Mouse (Mus musculus) kidney, adult 2 months (tissue): ENCODE results near the gene Acot4. TPM values are rescaled to one million over a fixed set of nuclear protein-coding genes. Genes with fewer than 3 reads are reported as not detected.
A peak's percentile ranks its signal among the peaks of the same experiment; 100 is the strongest.
"Not testable (repeated sequence)": the region's sequence is repeated elsewhere in the genome, so short reads cannot be mapped to it uniquely, and the experiment has no call there.

Experiments
- DNase-seq: peaks from one replicate; pipeline ENCODE4 v3.0.0; 2021
- H3K27ac ChIP-seq: fragments of 200-500 bp; 2 replicates; pipeline ENCODE4 v1.5.1; 2012; ENCODE audit warnings: low read depth, low read length, control low read depth, inconsistent platforms; ENCODE audit not compliant: insufficient read depth
- H3K27me3 ChIP-seq: fragments of 200-500 bp; replicated peaks from 2 replicates; pipeline ENCODE4 v1.6.1; 2012; ENCODE audit warnings: mild to moderate bottlenecking, moderate library complexity, low read length, inconsistent platforms; ENCODE audit not compliant: control insufficient read depth, insufficient read depth
- H3K36me3 ChIP-seq: fragments of 200-500 bp; 2 replicates; pipeline ENCODE4 v1.6.1; 2012; ENCODE audit warnings: mild to moderate bottlenecking, moderate library complexity, low read length, inconsistent platforms; ENCODE audit not compliant: control insufficient read depth, insufficient read depth
- H3K4me1 ChIP-seq: fragments of 200-500 bp; 2 replicates; pipeline ENCODE4 v1.6.1; 2011; ENCODE audit warnings: low read length; ENCODE audit not compliant: control insufficient read depth, insufficient read depth
- H3K4me3 ChIP-seq: fragments of 200-500 bp; 2 replicates; pipeline ENCODE4 v1.5.1; 2011; ENCODE audit warnings: mild to moderate bottlenecking, low read depth, low read length, control low read depth; ENCODE audit not compliant: insufficient read depth
- CTCF ChIP-seq: fragments of 200-500 bp; conservative IDR thresholded peaks from 2 replicates; pipeline ENCODE4 v1.5.1; 2011; ENCODE audit warnings: low read depth, mild to moderate bottlenecking, control low read depth, low read length, moderate library complexity, mixed read lengths; ENCODE audit not compliant: insufficient read depth, insufficient read length
- POLR2A ChIP-seq: fragments of 200-500 bp; IDR thresholded peaks from one replicate; pipeline ENCODE4 v1.6.1; 2011; ENCODE audit warnings: low read depth, low read length, control low read depth
- WGBS: fragments of 180-500 bp; shearing (Covaris S2); methylation state at CpG from one replicate; pipeline ENCODE4 v1.1.7; 2018; 5-methylcytosine and 5-hydroxymethylcytosine counted together
- polyA plus RNA-seq: library from polyadenylated mRNA; depleted of rRNA; stranded (reverse); fragments of >200 nt; gene quantifications from 2 replicates; pipeline ENCODE4 v1.2.3, GENCODE M21; 2012; rRNA removed

Gene Acot4
- polyA plus RNA-seq, 1 experiment = 47.8 TPM

DNA sequence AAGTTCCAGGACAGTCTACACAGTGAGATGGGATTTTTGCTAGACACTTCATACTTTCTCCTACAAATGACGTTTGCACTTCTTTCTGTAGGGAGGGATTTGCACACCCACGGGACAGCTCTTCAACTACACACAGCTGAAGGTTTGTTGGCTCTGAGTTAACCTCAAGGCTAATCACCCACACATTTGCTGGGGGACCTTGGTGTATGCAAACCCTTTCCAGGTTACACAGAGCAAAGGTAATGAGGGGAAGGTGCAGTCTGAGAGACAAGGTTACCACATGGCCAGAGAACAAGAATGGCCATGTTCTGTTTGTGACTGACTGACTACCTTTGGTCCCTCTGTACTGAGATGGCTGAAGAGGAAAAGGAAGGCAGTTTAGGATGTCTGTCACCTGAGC lies 45.7 kb downstream of the Acot4 start:
- WGBS = 83% methylated on average over 2 of the region's 2 CpGs
- no peaks in the 10 kb centered on the region for H3K27me3 ChIP-seq
- no peak for TF ChIP-seq CTCF
- H3K4me1 ChIP-seq = no peaks in the 10 kb centered on the region
- no peak overlapping the region for H3K4me3 ChIP-seq
- no peak for DNase-seq
- H3K27ac ChIP-seq = no peak overlapping the region
- no peaks in the 10 kb centered on the region for H3K36me3 ChIP-seq

DNA sequence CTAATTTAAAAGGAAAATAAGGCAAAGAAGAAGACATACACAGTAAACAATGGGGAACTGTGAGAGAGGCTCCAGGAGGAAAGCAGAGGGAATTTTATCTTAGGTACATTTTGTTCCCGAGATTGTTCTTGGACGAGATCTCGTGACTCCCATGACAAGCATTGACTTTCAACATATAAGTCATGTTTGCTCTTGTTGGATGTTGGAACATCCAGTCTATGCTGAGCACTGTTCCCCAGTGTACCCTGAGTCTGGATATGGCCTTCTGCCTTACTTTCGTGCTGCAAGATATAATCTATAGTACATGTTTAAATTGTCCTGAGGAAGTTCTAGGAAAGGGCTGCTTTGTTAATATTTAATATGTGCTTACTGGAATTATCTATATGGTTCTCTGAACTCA lies 46.4 kb downstream of the Acot4 start:
- TF ChIP-seq POLR2A (no peak), CTCF (no peak)
- DNase-seq = no peak
- Histone ChIP-seq H3K36me3 (no peaks in the 10 kb centered on the region), H3K27me3 (no peaks in the 10 kb centered on the region), H3K4me1 (no peaks in the 10 kb centered on the region), H3K4me3 (no peak overlapping the region), H3K27ac (no peak overlapping the region)
- WGBS = 81% methylated on average over 4 of the region's 4 CpGs

DNA sequence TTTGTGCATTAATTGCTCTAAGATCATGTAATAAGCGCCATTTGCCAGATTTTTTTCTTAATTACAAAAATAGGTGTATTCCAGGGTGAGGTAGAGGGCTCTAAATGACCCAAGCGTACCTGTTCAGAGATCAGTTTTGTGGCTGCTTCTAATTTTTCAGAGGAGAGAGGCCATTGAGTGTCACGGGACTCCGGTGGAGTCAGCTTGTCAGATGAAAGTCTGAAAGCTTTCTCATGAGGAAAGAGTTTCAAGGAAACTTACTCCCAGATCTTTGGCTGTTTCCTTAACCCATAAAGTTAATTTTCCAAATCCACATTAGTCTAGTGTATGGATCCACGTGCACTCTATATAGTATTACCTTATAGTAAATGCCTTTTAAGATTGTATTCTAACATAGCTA lies 56.5 kb downstream of the Acot4 start:
- not testable (repeated sequence) for H3K27ac ChIP-seq, H3K4me1 ChIP-seq, H3K4me3 ChIP-seq, H3K36me3 ChIP-seq, H3K27me3 ChIP-seq
- DNase-seq = peak; percentile 57
- 63% methylated on average over 5 of the region's 5 CpGs for WGBS

Other genes starting within 250 kb of the Acot4 start
- 63.7 and 76.5 TPM in 2 replicates for gene Numb, start 116.4 kb upstream of the Acot4 start, polyA plus RNA-seq
- gene Riox1, start 87.8 kb upstream of the Acot4 start, polyA plus RNA-seq = 5.7 and 7.4 TPM in 2 replicates
- gene Heatr4, start 53.5 kb upstream of the Acot4 start, polyA plus RNA-seq = 0.04 TPM in 1 of 2 replicates, not detected in the other
- gene Acot2, start 50.5 kb upstream of the Acot4 start, polyA plus RNA-seq = 32.8 and 32.9 TPM in 2 replicates
- gene Acot1, start 28.9 kb upstream of the Acot4 start, polyA plus RNA-seq = 67.8 and 73.1 TPM in 2 replicates
- gene Gm49366, start 556 bp downstream of the Acot4 start, polyA plus RNA-seq = 0.35 TPM in 1 of 2 replicates, not detected in the other
- gene Acot3, start 13.8 kb downstream of the Acot4 start, polyA plus RNA-seq = 30.7 and 37.0 TPM in 2 replicates
- 0.12 and 0.16 TPM in 2 replicates for gene Acot5, start 30.9 kb downstream of the Acot4 start, polyA plus RNA-seq
- gene Acot6, start 62.3 kb downstream of the Acot4 start, polyA plus RNA-seq = 6.9 and 7.1 TPM in 2 replicates
- gene Dnal1, start 76.0 kb downstream of the Acot4 start, polyA plus RNA-seq = 5.0 and 6.3 TPM in 2 replicates
- 0.05 TPM in 1 of 2 replicates, not detected in the other for gene Pnma1, start 110.1 kb downstream of the Acot4 start, polyA plus RNA-seq
- 6.7 and 7.4 TPM in 2 replicates for gene Elmsan1, start 180.5 kb downstream of the Acot4 start, polyA plus RNA-seq
- gene Ptgr2, start 246.9 kb downstream of the Acot4 start, polyA plus RNA-seq = 31.0 and 50.5 TPM in 2 replicates